Mouse (Mus musculus) testis, postnatal 14 days (tissue): ENCODE results near the gene Kcnd3.

Source experiments
- DNase-seq: peaks from one replicate; pipeline ENCODE4 v3.0.0; 2021; ENCODE audit warnings: low spot score

The Kcnd3 gene

GRCm38 (mm10) chr3:105528860-105529259 lies 76.7 kb downstream of the Kcnd3 start:
- DNase-seq = no peak

GRCm38 (mm10) chr3:105529700-105530099 lies 77.6 kb downstream of the Kcnd3 start:
- no peak for DNase-seq

GRCm38 (mm10) chr3:105530363-105531130 lies 78.4 kb downstream of the Kcnd3 start:
- DNase-seq = no peak

- DNase-seq = no peak
These were observed 86.3 kb downstream of the Kcnd3 start for GRCm38 (mm10) chr3:105538406-105538805.

GRCm38 (mm10) chr3:105538819-105539607 lies 86.9 kb downstream of the Kcnd3 start:
- DNase-seq = no peak

- no peak for DNase-seq
These were observed 90.6 kb downstream of the Kcnd3 start for GRCm38 (mm10) chr3:105542741-105543140.

GRCm38 (mm10) chr3:105544106-105544505 lies 92.0 kb downstream of the Kcnd3 start:
- DNase-seq = no peak

- peak; percentile 40 for DNase-seq
These were observed 94.5 kb downstream of the Kcnd3 start for GRCm38 (mm10) chr3:105546611-105547071.

- DNase-seq = no peak
These were observed 96.1 kb downstream of the Kcnd3 start for GRCm38 (mm10) chr3:105548074-105548771.

- DNase-seq = no peak
These were observed 107.3 kb downstream of the Kcnd3 start for GRCm38 (mm10) chr3:105559456-105559855.

- no peak for DNase-seq
These were observed 114.8 kb downstream of the Kcnd3 start for GRCm38 (mm10) chr3:105566973-105567372.

- DNase-seq = no peak
These were observed 115.3 kb downstream of the Kcnd3 start for GRCm38 (mm10) chr3:105567472-105567871.

- no peak for DNase-seq
These were observed 116.3 kb downstream of the Kcnd3 start for GRCm38 (mm10) chr3:105568403-105568802.

GRCm38 (mm10) chr3:105568851-105569250 lies 116.7 kb downstream of the Kcnd3 start:
- DNase-seq = no peak

GRCm38 (mm10) chr3:105569310-105569752 lies 117.2 kb downstream of the Kcnd3 start:
- no peak for DNase-seq

- no peak for DNase-seq
These were observed 117.8 kb downstream of the Kcnd3 start for GRCm38 (mm10) chr3:105569950-105570349.

GRCm38 (mm10) chr3:105570818-105571217 lies 118.7 kb downstream of the Kcnd3 start:
- no peak for DNase-seq

GRCm38 (mm10) chr3:105571944-105572343 lies 119.8 kb downstream of the Kcnd3 start:
- DNase-seq = no peak

- DNase-seq = no peak
These were observed 121.0 kb downstream of the Kcnd3 start for GRCm38 (mm10) chr3:105573156-105573555.

- no peak for DNase-seq
These were observed 126.2 kb downstream of the Kcnd3 start for GRCm38 (mm10) chr3:105578320-105578719.

GRCm38 (mm10) chr3:105581119-105581518 lies 129.0 kb downstream of the Kcnd3 start:
- DNase-seq = no peak

- DNase-seq = no peak
These were observed 133.6 kb downstream of the Kcnd3 start for GRCm38 (mm10) chr3:105585734-105586159.
